Mouse (Mus musculus): ENCODE data around the gene Hbb-y. TPM values are rescaled to one million over a fixed set of nuclear protein-coding genes. Genes with fewer than 3 reads are reported as not detected.

The Hbb-y gene
- polyA plus RNA-seq (2012; rRNA removed) = 0.19 and 0.26 TPM in 2 replicates

DNA sequence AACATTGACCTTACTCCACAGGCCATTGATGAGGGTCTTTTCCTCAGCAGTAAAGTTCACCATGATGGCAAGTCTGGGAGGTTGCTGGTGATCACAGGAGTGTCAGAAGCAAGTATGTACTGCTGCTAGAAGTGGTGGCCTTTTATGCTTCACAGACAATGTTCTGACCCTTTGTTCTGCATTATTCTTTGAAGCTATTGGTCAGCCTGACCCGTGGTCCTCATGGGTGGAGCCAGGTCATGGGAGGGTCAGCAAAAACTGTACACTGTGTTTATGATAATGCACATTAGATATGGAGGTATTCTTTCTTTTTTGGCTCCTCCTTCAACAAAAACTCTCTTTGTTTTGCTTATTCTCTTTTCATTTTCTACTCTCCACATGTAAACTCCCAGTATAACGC is at the start of gene Hbb-y:
TSS of gene Hbb-y (minus strand) at position 127 of the 400 bp plus-strand sequence.
- H3K27ac ChIP-seq (ENCODE audit: control insufficient read depth, insufficient read depth, low read depth, low read length) = no peak within 1 kb of the TSS
- no peak for TF ChIP-seq CTCF (IDR thresholded peaks at IDR 0.05; ENCODE audit: control insufficient read depth, insufficient read depth, insufficient replicate concordance, low read depth, low read length)
- no peak for TF ChIP-seq POLR2A (IDR thresholded peaks at IDR 0.05; ENCODE audit: control insufficient read depth, low read depth, low read length)
- no peaks in the 10 kb centered on the region for H3K36me3 ChIP-seq (ENCODE audit: control insufficient read depth, insufficient read depth, low read length)
- H3K4me1 ChIP-seq (ENCODE audit: control insufficient read depth, insufficient read depth, low read length) = no peaks in the 10 kb centered on the region
- no peak within 1 kb of the TSS for H3K4me3 ChIP-seq (ENCODE audit: control insufficient read depth, low read depth, low read length)
- no peaks in the 10 kb centered on the region for H3K27me3 ChIP-seq (ENCODE audit: control insufficient read depth, insufficient read depth, low read length)

DNA sequence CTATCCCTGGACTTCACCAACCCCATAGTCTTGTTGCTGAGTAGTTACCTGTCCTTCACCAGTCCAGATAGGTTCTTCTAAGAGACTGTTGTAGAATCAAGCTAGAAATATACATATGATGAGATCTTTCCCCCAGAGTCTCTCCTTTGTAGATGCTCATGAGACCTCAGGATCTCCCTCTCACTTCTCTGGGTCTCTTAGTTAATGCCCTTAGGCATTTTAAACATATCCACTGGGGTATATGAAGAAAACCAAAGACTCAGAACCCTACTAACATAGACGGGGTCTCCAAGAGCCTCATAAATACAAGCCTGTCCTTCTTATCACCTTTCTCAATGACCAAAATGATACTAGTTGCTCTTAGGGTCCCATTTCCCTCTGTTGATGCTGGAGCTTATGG is 41.4 kb upstream of the Hbb-y start, which contains the start of gene Olfr64:
TSS of gene Olfr64 (minus strand) at position 101 of the 400 bp plus-strand sequence.
- H3K27me3 ChIP-seq (ENCODE audit: control insufficient read depth, insufficient read depth, low read length) = no peaks in the 10 kb centered on the region
- no peak within 1 kb of the TSS for H3K4me3 ChIP-seq (ENCODE audit: control insufficient read depth, low read depth, low read length)
- no peak within 1 kb of the TSS for H3K27ac ChIP-seq (ENCODE audit: control insufficient read depth, insufficient read depth, low read depth, low read length)
- TF ChIP-seq CTCF (IDR thresholded peaks at IDR 0.05; ENCODE audit: control insufficient read depth, insufficient read depth, insufficient replicate concordance, low read depth, low read length) = no peak
- no peak for TF ChIP-seq POLR2A (IDR thresholded peaks at IDR 0.05; ENCODE audit: control insufficient read depth, low read depth, low read length)
- H3K4me1 ChIP-seq (ENCODE audit: control insufficient read depth, insufficient read depth, low read length) = no peaks in the 10 kb centered on the region
- H3K36me3 ChIP-seq (ENCODE audit: control insufficient read depth, insufficient read depth, low read length) = no peaks in the 10 kb centered on the region

DNA sequence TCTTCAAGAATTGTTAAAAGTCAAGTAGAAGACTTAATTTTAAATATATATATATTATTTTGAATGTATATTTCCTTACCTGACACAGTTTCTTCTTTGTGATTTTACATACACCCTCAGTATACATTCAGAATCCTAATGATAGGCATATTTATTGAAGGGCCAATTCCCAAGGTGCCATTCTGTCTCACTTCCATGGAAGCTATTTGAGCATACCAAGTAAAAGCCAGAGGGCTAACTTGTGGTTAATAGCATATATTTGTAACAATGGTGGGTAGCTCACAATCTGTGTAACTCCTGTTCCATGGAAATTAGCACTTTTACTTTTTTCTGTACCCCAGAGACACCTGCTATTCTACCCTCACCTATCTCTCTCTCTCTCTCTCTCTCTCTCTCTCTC is 33.1 kb upstream of the Hbb-y start, which contains the start of gene Olfr66:
TSS of gene Olfr66 (minus strand) at position 101 of the 400 bp plus-strand sequence.
- H3K36me3 ChIP-seq (ENCODE audit: control insufficient read depth, insufficient read depth, low read length) = no peaks in the 10 kb centered on the region
- TF ChIP-seq CTCF (IDR thresholded peaks at IDR 0.05; ENCODE audit: control insufficient read depth, insufficient read depth, insufficient replicate concordance, low read depth, low read length) (no peak), POLR2A (IDR thresholded peaks at IDR 0.05; ENCODE audit: control insufficient read depth, low read depth, low read length) (no peak)

DNA sequence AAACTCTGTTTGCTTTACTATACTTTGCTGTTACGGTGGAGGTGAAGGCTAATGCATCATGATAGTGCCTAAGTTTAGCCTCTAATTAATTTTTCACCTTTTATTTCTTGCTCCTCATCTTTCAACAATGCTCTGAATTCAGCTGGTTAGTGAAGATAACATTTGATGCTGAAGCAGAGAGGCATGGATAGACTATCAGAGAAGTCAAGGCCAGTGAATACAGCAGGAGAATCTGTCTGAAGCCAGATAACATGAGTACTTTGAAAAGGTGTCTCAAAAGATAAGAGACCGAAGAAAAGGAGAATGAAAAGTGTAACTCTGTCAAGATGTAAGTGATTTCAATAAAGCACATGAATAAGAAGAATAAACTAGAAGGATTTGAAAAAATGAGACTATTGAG is 24.1 kb upstream of the Hbb-y start:
- no peaks in the 10 kb centered on the region for H3K4me1 ChIP-seq (ENCODE audit: control insufficient read depth, insufficient read depth, low read length)
- no peak overlapping the region for H3K4me3 ChIP-seq (ENCODE audit: control insufficient read depth, low read depth, low read length)
- H3K27me3 ChIP-seq (ENCODE audit: control insufficient read depth, insufficient read depth, low read length) = no peaks in the 10 kb centered on the region
- TF ChIP-seq CTCF (IDR thresholded peaks at IDR 0.05; ENCODE audit: control insufficient read depth, insufficient read depth, insufficient replicate concordance, low read depth, low read length) = no peak
- TF ChIP-seq POLR2A (IDR thresholded peaks at IDR 0.05; ENCODE audit: control insufficient read depth, low read depth, low read length) = no peak
- no peaks in the 10 kb centered on the region for H3K36me3 ChIP-seq (ENCODE audit: control insufficient read depth, insufficient read depth, low read length)
- no peak overlapping the region for H3K27ac ChIP-seq (ENCODE audit: control insufficient read depth, insufficient read depth, low read depth, low read length)

More for the DNA sequence above, 33.1 kb upstream of the Hbb-y start, which contains the start of gene Olfr66:
- H3K27me3 ChIP-seq (ENCODE audit: control insufficient read depth, insufficient read depth, low read length) = no peaks in the 10 kb centered on the region
- H3K27ac ChIP-seq (ENCODE audit: control insufficient read depth, insufficient read depth, low read depth, low read length) = no peak within 1 kb of the TSS
- no peak within 1 kb of the TSS for H3K4me3 ChIP-seq (ENCODE audit: control insufficient read depth, low read depth, low read length)
- H3K4me1 ChIP-seq (ENCODE audit: control insufficient read depth, insufficient read depth, low read length) = peaks cover 4% of the 10 kb centered on the region; the same call in 1 of the 2 replicates

DNA sequence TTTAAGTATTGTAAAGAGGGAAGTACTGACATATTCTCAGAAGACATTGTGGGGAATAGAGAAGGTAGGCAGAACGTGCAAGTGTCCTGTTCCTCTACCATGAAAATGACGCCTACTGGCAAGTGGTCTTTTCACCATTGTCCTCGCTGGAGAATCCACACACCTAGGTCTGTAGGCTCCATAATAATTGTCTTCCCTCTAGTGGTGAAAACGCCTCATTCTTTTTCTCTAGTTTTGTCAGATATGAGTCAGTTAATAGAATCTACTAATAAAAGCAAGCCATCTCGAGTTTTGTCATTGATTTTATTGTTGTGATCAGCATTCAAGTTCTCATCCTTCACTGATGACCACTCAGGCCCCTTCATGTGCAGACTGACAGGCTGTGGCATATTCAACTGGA is 21.4 kb upstream of the Hbb-y start:
- Histone ChIP-seq H3K27ac (ENCODE audit: control insufficient read depth, insufficient read depth, low read depth, low read length) (no peak overlapping the region), H3K27me3 (ENCODE audit: control insufficient read depth, insufficient read depth, low read length) (no peaks in the 10 kb centered on the region), H3K36me3 (ENCODE audit: control insufficient read depth, insufficient read depth, low read length) (no peaks in the 10 kb centered on the region), H3K4me1 (ENCODE audit: control insufficient read depth, insufficient read depth, low read length) (no peaks in the 10 kb centered on the region), H3K4me3 (ENCODE audit: control insufficient read depth, low read depth, low read length) (no peak overlapping the region)
- TF ChIP-seq CTCF (IDR thresholded peaks at IDR 0.05; ENCODE audit: control insufficient read depth, insufficient read depth, insufficient replicate concordance, low read depth, low read length) (no peak), POLR2A (IDR thresholded peaks at IDR 0.05; ENCODE audit: control insufficient read depth, low read depth, low read length) (no peak)

DNA sequence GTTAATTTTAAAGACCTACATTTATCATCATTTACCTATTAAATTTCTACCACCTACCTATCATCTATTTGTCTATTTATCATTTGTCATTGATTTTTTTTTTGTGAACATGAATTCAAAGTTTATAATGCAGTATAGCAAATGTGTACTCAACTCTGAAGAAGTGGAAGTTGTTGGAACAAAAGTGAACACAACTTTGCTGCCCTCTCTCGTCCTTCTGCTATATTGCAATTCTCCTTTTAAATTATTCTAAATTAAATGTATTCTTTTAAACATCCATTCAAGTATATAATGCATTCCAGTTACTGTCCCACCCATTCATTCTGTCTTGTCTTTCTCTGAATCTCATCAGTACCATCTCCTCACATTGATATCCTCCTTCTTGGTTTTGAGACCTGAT is 20.0 kb upstream of the Hbb-y start:
- no peaks in the 10 kb centered on the region for H3K36me3 ChIP-seq (ENCODE audit: control insufficient read depth, insufficient read depth, low read length)
- H3K4me1 ChIP-seq (ENCODE audit: control insufficient read depth, insufficient read depth, low read length) = no peaks in the 10 kb centered on the region
- no peak overlapping the region for H3K27ac ChIP-seq (ENCODE audit: control insufficient read depth, insufficient read depth, low read depth, low read length)
- TF ChIP-seq CTCF (IDR thresholded peaks at IDR 0.05; ENCODE audit: control insufficient read depth, insufficient read depth, insufficient replicate concordance, low read depth, low read length) = no peak
- no peak for TF ChIP-seq POLR2A (IDR thresholded peaks at IDR 0.05; ENCODE audit: control insufficient read depth, low read depth, low read length)
- H3K27me3 ChIP-seq (ENCODE audit: control insufficient read depth, insufficient read depth, low read length) = no peaks in the 10 kb centered on the region
- no peak overlapping the region for H3K4me3 ChIP-seq (ENCODE audit: control insufficient read depth, low read depth, low read length)

DNA sequence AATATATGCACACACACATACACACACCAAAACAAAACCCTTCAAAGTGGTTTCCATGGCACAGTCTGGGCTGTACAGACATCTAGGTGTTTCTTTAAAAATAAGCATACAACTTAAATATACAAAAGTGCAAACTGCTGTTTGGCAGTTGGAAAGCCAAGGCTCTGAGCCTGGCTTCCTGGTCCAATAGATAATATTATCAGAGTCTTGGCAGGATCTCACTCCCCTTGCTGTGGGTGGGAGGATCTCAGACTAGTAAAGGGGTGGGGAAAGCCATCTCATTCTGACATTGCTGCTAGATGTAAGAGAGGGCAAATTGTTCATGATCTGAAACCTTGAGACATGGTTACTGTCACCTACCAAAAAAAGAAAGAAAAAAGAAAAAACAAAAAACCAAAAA is 17.7 kb upstream of the Hbb-y start:
- Histone ChIP-seq H3K4me1 (ENCODE audit: control insufficient read depth, insufficient read depth, low read length) (no peaks in the 10 kb centered on the region), H3K4me3 (ENCODE audit: control insufficient read depth, low read depth, low read length) (no peak overlapping the region), H3K27ac (ENCODE audit: control insufficient read depth, insufficient read depth, low read depth, low read length) (no peak overlapping the region), H3K27me3 (ENCODE audit: control insufficient read depth, insufficient read depth, low read length) (no peaks in the 10 kb centered on the region), H3K36me3 (ENCODE audit: control insufficient read depth, insufficient read depth, low read length) (no peaks in the 10 kb centered on the region)
- TF ChIP-seq CTCF (IDR thresholded peaks at IDR 0.05; ENCODE audit: control insufficient read depth, insufficient read depth, insufficient replicate concordance, low read depth, low read length) (no peak), POLR2A (IDR thresholded peaks at IDR 0.05; ENCODE audit: control insufficient read depth, low read depth, low read length) (no peak)

DNA sequence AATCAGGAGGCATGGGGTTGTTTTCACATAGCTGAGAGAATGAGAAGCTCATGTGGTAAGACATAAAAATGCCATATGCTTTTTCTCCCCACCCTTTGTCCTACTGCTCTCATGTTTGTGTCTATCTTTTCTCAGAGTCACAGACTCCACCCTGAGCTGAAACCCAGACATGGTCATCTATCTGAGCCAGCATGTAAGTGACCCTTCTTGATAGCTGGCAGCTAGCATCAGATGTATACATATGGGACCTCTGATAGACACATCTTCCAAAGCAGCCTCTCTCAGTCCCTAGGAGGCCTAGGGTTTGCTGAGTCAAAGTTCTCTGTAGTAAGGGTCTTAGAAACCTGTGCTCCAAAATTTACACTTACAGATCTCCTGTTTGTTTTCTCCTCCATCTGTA is 12.7 kb upstream of the Hbb-y start:
- no peaks in the 10 kb centered on the region for H3K27me3 ChIP-seq (ENCODE audit: control insufficient read depth, insufficient read depth, low read length)
- no peak overlapping the region for H3K27ac ChIP-seq (ENCODE audit: control insufficient read depth, insufficient read depth, low read depth, low read length)
- H3K4me1 ChIP-seq (ENCODE audit: control insufficient read depth, insufficient read depth, low read length) = no peaks in the 10 kb centered on the region
- no peaks in the 10 kb centered on the region for H3K36me3 ChIP-seq (ENCODE audit: control insufficient read depth, insufficient read depth, low read length)
- TF ChIP-seq CTCF (IDR thresholded peaks at IDR 0.05; ENCODE audit: control insufficient read depth, insufficient read depth, insufficient replicate concordance, low read depth, low read length) = no peak
- TF ChIP-seq POLR2A (IDR thresholded peaks at IDR 0.05; ENCODE audit: control insufficient read depth, low read depth, low read length) = no peak
- no peak overlapping the region for H3K4me3 ChIP-seq (ENCODE audit: control insufficient read depth, low read depth, low read length)

Measured in testis, adult 2 months (tissue).